Mouse (Mus musculus): ENCODE data around the gene Zbtb18. TPM values are rescaled to one million over a fixed set of nuclear protein-coding genes. Genes with fewer than 3 reads are reported as not detected.

Zbtb18 gene
- 2.0 and 3.3 TPM in 2 replicates for polyA plus RNA-seq (2016; fragmentation: Nextera tagmentation; extraction: Ambion mirVana)

DNA sequence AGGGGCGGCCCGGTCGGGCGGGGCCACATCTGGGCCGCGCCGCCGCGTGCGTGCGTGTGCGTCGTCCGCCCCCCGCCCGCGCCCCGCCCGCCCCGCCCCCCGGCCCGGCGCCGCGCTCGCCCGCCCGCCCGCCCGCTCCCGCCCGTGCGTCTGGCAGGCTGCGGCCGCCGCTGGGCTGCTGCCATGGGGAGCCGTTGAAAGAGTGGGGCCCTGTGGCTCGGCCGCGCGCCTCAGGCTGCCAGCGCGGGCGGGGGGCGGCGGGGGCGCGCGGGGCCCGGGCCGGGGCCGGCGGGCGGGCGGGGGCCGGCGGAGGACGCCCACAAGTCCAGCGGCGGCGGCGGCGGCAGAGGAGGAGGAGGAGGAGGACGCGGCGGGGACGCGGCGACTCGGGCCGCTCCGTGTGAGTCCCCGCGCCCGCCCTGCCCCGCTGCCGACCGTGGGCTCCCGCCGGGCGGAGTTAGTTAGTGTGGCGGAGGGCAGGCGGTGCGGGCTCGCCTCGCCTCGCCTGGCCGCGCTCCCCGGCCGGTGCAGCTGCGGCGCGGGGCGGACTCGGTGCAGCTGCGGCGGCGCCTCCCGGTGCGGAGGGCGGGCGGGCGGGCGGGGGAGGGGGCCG is at the start of gene Zbtb18:
Gene Zbtb18 (plus strand): TSS at position 156 of the 613 bp plus-strand sequence.
- Histone ChIP-seq H3K4me2 (peak within 1 kb of the TSS; percentile 89), H3K9ac (replicated peaks) (peak within 1 kb of the TSS; percentile 91), H3K9me3 (no peaks in the 10 kb centered on the region), H3K4me3 (replicated peaks) (peak within 1 kb of the TSS; percentile 72), H3K36me3 (peaks cover 3% of the 10 kb centered on the region), H3K4me1 (replicated peaks) (peaks cover 42% of the 10 kb centered on the region), H3K27ac (peak within 1 kb of the TSS; percentile 95), H3K27me3 (no peaks in the 10 kb centered on the region)
- peak; percentile 6 for ATAC-seq (ENCODE audit: insufficient number of reproducible peaks, insufficient read depth, low FRiP score, low TSS enrichment, low read depth)
- WGBS, result under 1% methylated on average over 22 of the region's 106 CpGs

DNA sequence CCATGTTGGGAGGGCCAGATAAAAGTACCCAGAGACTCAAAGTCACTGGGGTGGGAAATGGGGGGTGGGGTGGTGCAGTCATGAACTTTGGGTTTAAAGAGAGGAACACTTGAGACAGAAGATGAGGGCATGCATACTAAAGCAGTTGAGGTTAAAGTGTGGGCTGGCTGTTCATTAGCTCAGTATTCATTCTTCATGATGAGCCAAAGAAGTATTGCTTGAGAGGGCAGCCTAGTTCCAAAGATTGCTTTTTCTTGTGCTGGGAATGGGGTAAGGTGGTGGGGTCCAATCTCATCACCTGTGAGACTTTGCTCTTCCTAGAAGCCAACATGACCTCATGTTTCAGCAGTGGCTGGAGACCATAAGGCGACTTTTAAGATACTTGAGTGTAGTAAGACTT is 44.7 kb upstream of the Zbtb18 start:
- no peak for ATAC-seq (ENCODE audit: insufficient number of reproducible peaks, insufficient read depth, low FRiP score, low TSS enrichment, low read depth)
- 78% methylated on average over 1 of the region's 1 CpGs for WGBS

DNA sequence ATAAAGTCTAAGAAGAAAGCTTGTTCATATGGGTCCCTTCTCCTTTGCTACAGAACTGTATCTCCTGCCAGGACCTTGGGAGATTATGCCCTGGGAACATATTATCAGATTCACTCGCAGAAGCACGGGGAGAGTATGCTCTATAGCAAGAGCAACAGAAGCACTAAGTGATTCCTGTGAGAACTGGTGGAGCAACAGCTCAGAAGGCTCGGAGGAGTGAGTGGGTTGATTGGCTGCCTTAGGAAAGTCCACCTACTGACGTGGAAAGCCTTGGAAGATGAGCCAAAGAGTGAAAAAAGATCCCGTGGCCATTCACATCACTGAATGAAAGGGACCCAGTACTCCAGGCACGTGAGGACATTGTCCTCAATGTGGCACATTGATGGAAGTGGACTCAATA is 37.0 kb upstream of the Zbtb18 start:
- H3K4me3 ChIP-seq (replicated peaks), result no peak overlapping the region
- H3K9ac ChIP-seq (replicated peaks), result no peak overlapping the region
- no peak for ATAC-seq (ENCODE audit: insufficient number of reproducible peaks, insufficient read depth, low FRiP score, low TSS enrichment, low read depth)
- no peak overlapping the region for H3K4me2 ChIP-seq
- no peaks in the 10 kb centered on the region for H3K4me1 ChIP-seq (replicated peaks)
- no peaks in the 10 kb centered on the region for H3K9me3 ChIP-seq
- no peak overlapping the region for H3K27ac ChIP-seq
- WGBS, result 77% methylated on average over 6 of the region's 6 CpGs
- H3K36me3 ChIP-seq, result no peaks in the 10 kb centered on the region
- no peaks in the 10 kb centered on the region for H3K27me3 ChIP-seq

More for the DNA sequence above, 44.7 kb upstream of the Zbtb18 start:
- Histone ChIP-seq H3K27me3 (no peaks in the 10 kb centered on the region), H3K4me1 (replicated peaks) (no peaks in the 10 kb centered on the region), H3K4me3 (replicated peaks) (no peak overlapping the region), H3K36me3 (no peaks in the 10 kb centered on the region), H3K27ac (no peak overlapping the region), H3K4me2 (no peak overlapping the region), H3K9me3 (no peaks in the 10 kb centered on the region), H3K9ac (replicated peaks) (no peak overlapping the region)

DNA sequence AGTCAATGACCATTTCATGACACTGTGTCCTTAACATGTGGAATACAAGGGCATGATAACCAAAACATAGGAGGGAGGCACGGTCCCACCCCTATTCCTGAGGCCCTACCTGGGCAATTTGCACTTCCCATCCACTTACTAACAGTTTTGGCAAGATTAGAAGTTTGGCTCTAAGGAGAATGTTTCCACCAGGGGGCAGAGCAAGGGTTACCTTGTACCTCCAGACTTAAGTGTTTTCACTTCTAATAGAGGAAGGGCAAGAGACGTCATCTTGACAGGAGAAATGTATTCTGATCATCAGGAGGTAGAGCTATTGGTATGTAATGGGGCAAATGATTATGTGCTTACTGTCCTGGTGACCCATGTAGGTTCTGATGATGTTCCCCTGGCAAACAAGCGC is 33.5 kb upstream of the Zbtb18 start:
- H3K9me3 ChIP-seq, result no peaks in the 10 kb centered on the region
- no peak overlapping the region for H3K27ac ChIP-seq
- 63% methylated on average over 3 of the region's 3 CpGs for WGBS
- no peaks in the 10 kb centered on the region; the same call in 1 of the 2 replicates for H3K4me1 ChIP-seq (replicated peaks)
- H3K9ac ChIP-seq (replicated peaks), result no peak overlapping the region
- no peaks in the 10 kb centered on the region for H3K36me3 ChIP-seq
- H3K27me3 ChIP-seq, result no peaks in the 10 kb centered on the region
- no peak overlapping the region for H3K4me3 ChIP-seq (replicated peaks)
- no peak for ATAC-seq (ENCODE audit: insufficient number of reproducible peaks, insufficient read depth, low FRiP score, low TSS enrichment, low read depth)
- H3K4me2 ChIP-seq, result no peak overlapping the region

DNA sequence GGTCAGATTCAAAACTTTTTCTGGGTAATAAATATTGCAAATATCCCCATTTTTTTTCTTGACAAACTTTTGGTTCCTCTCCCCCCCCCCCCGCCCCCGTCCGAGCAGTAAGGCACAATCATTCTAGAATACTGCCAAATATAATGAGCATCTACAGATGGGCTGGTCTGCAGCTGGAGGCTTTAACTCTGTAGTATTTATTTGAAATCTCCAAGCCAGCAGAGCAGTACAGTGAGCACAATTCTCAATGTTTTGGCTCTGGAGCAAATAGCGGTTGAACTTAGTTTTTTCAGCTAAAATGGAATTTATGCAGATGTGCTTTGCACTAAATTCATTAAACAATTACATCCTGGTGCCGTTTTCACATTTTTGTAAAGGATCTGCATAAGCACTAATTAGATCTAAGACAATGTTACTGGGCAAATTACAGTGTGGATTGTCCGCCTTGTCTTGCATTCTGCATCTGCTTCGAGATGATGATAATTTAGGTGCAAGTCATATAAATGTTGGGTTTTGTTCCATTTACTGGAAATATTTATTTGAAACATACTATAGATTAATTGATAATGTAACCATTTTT is 31.3 kb upstream of the Zbtb18 start:
- no peak overlapping the region for H3K4me2 ChIP-seq

DNA sequence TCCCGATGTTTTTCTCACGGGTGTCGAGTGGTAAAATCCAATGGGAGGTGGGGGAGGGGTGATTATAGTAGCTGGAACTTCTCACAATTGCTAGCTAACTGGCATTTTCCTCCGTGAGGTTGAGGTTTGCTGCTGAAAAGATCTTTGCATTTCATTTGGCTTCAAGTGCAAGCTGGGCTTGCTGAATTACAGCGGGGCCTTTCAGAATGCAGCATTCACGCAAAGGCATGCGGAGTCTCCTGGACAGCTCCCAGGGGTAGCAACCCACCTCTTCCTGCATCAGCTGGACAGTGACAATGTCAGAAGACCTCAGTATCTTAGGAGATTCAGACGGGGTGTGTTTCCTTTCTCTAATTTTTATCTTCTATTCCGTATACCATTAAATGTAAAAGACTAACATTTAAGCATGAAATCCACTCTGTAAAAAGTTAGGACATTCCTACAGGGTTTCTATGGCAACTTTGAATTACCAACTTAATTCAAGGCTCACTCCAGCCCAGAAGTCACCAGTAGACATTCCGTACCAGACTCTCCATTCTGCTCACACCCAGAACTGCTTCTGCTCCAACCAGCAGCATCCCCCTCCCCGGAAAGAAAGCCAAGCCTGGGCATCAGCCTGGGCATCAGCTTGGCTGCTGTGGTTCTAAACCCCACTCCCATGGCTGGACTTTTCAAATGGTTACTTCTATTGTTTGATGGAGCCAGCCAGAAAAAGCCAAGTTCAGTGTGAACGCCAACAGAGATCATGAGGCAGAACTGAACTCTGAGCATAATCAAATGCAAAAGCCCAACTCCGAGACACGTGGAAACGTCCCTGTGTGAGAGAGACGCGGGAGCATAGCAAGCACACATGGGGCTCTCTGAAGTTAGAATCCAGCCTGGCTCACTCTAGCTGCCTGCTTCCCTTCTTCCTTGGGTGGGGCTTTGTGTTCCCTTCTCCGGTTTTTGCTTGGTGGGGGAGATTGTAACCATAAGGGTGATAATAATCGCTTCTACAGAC is 30.5 kb upstream of the Zbtb18 start:
- Histone ChIP-seq H3K9ac (replicated peaks) (no peak overlapping the region), H3K9me3 (no peaks in the 10 kb centered on the region), H3K27me3 (no peaks in the 10 kb centered on the region), H3K27ac (no peak overlapping the region), H3K4me1 (replicated peaks) (no peaks in the 10 kb centered on the region; the same call in none of the 2 replicates), H3K4me3 (replicated peaks) (no peak overlapping the region), H3K36me3 (no peaks in the 10 kb centered on the region), H3K4me2 (no peak overlapping the region)
- WGBS, result 55% methylated on average over 19 of the region's 19 CpGs
- ATAC-seq (ENCODE audit: insufficient number of reproducible peaks, insufficient read depth, low FRiP score, low TSS enrichment, low read depth), result no peak

More for the DNA sequence above, 31.3 kb upstream of the Zbtb18 start:
- Histone ChIP-seq H3K4me1 (replicated peaks) (no peaks in the 10 kb centered on the region; the same call in none of the 2 replicates), H3K4me3 (replicated peaks) (no peak overlapping the region), H3K36me3 (no peaks in the 10 kb centered on the region), H3K27ac (no peak overlapping the region), H3K9me3 (no peaks in the 10 kb centered on the region), H3K9ac (replicated peaks) (no peak overlapping the region), H3K27me3 (no peaks in the 10 kb centered on the region)
- no peak for ATAC-seq (ENCODE audit: insufficient number of reproducible peaks, insufficient read depth, low FRiP score, low TSS enrichment, low read depth)
- WGBS, result 81% methylated on average over 7 of the region's 7 CpGs

DNA sequence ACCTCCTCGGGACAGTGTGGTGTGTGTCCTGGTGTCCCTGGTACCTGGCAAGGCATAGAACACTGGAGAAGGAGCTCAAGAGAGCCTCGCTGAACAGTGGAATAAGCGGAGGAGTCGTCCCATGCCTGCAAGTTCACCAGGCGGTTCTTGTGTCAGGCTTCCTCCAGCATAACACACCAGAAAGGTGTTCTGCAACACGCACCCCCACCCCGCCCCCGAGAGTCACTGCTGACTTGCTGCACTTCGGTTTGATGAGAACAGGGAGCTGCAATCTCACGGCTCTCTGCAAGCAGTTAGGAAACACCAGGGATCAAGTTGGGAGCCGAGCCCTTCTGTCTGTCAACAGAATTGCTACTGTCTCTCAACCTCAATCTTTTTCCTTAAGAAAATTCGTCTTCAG is 22.8 kb upstream of the Zbtb18 start:
- no peaks in the 10 kb centered on the region for H3K9me3 ChIP-seq
- 72% methylated on average over 12 of the region's 12 CpGs for WGBS
- H3K9ac ChIP-seq (replicated peaks), result no peak overlapping the region
- no peak overlapping the region for H3K27ac ChIP-seq
- H3K4me1 ChIP-seq (replicated peaks), result no peaks in the 10 kb centered on the region
- ATAC-seq (ENCODE audit: insufficient number of reproducible peaks, insufficient read depth, low FRiP score, low TSS enrichment, low read depth), result no peak
- H3K36me3 ChIP-seq, result no peaks in the 10 kb centered on the region
- H3K4me2 ChIP-seq, result no peak overlapping the region
- no peaks in the 10 kb centered on the region for H3K27me3 ChIP-seq
- H3K4me3 ChIP-seq (replicated peaks), result no peak overlapping the region

DNA sequence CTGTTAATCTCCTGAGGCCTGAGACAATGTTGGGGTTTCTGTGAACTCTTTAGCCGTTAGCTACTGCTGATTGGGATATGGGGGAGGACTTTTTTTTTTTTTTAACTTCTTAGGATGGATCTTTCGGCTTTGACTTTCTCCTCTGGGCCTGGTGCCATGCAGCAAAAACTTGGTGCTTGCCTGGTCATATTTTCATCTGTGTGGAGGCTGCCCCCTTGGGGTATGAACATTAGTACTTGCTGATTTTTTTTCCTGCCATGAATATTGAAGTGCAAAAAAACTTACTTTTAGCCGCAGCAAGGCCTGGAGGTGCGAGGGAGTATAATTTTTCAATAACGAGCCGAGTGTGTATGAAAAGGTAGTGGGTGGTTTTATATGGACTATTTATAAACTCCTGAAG is 22.0 kb upstream of the Zbtb18 start:
- Histone ChIP-seq H3K36me3 (no peaks in the 10 kb centered on the region), H3K9ac (replicated peaks) (no peak overlapping the region), H3K4me1 (replicated peaks) (no peaks in the 10 kb centered on the region), H3K9me3 (no peaks in the 10 kb centered on the region), H3K27me3 (no peaks in the 10 kb centered on the region), H3K4me2 (no peak overlapping the region), H3K27ac (no peak overlapping the region), H3K4me3 (replicated peaks) (no peak overlapping the region)
- ATAC-seq (ENCODE audit: insufficient number of reproducible peaks, insufficient read depth, low FRiP score, low TSS enrichment, low read depth), result no peak
- WGBS, result 66% methylated on average over 6 of the region's 6 CpGs

DNA sequence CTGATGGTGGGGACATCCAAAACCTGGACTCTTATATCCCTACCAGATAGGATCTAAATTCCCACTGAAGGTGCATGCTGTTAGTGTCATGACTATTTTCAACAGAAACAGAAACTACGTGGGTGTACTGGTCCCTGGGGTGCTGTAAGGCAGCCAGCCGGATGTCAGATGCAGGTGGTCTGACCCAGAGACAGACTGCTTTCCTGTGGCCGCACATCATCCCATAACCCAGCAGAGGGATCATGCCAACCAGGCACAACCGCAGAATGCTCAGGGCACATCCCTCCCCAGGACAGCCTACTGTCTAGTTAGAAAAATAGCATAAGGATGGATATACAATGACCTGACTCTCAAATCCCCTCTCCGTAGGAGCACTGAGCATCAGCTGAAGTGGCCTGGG is 14.3 kb upstream of the Zbtb18 start:
- H3K4me1 ChIP-seq (replicated peaks), result no peaks in the 10 kb centered on the region
- no peak overlapping the region for H3K9ac ChIP-seq (replicated peaks)
- H3K9me3 ChIP-seq, result no peaks in the 10 kb centered on the region
- H3K27ac ChIP-seq, result no peak overlapping the region
- ATAC-seq (ENCODE audit: insufficient number of reproducible peaks, insufficient read depth, low FRiP score, low TSS enrichment, low read depth), result no peak
- WGBS, result 80% methylated on average over 5 of the region's 5 CpGs
- no peaks in the 10 kb centered on the region for H3K36me3 ChIP-seq
- no peak overlapping the region for H3K4me2 ChIP-seq
- H3K27me3 ChIP-seq, result no peaks in the 10 kb centered on the region
- H3K4me3 ChIP-seq (replicated peaks), result no peak overlapping the region

DNA sequence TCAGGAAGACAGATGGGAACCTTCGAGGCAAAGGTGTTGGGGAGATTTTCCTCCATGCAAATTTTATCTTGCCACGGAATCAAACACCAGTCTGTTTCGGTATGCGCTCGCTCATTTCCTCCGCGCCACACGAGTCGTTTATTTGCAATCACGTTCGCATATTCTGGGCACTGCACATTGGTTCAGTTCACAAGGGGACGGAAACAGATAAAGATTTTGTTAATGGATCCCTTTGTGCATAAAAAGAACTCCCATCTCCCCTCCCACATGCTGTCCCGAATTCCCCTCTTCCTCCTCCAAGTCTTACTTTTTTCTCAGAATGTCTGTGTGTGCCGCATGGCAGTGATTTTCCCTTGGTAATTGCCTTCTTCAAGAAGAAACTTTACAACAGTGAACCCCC is 13.8 kb upstream of the Zbtb18 start:
- no peak for ATAC-seq (ENCODE audit: insufficient number of reproducible peaks, insufficient read depth, low FRiP score, low TSS enrichment, low read depth)
- Histone ChIP-seq H3K36me3 (no peaks in the 10 kb centered on the region), H3K9ac (replicated peaks) (no peak overlapping the region), H3K27ac (no peak overlapping the region), H3K4me1 (replicated peaks) (no peaks in the 10 kb centered on the region), H3K4me3 (replicated peaks) (no peak overlapping the region), H3K27me3 (no peaks in the 10 kb centered on the region), H3K4me2 (no peak overlapping the region), H3K9me3 (no peaks in the 10 kb centered on the region)
- WGBS, result 82% methylated on average over 14 of the region's 14 CpGs

DNA sequence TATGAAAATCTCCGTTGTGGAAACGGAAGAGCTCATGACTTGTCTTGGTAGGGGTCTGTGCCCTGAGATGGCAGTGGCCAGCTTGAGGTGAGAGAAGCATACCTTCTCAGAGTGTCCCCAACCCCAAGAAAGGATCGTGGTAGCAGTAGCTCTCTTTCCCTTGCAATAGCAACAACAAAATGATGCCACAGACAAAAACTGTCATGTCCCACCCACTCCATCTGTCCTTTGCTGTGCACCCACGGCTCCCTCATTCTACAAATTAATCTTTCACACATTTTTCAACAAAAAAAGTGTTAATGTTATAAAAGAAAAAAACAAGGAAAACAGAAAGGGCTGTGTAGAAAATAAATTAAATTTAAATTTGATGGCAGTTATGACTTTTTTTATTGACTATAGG is 13.1 kb upstream of the Zbtb18 start:
- Histone ChIP-seq H3K4me3 (replicated peaks) (no peak overlapping the region), H3K4me2 (no peak overlapping the region), H3K9ac (replicated peaks) (no peak overlapping the region), H3K36me3 (no peaks in the 10 kb centered on the region), H3K4me1 (replicated peaks) (no peaks in the 10 kb centered on the region), H3K9me3 (no peaks in the 10 kb centered on the region), H3K27ac (no peak overlapping the region), H3K27me3 (no peaks in the 10 kb centered on the region)
- no peak for ATAC-seq (ENCODE audit: insufficient number of reproducible peaks, insufficient read depth, low FRiP score, low TSS enrichment, low read depth)
- WGBS, result 89% methylated on average over 4 of the region's 4 CpGs
